Mouse (Mus musculus): ENCODE measurements around the gene Fntb.

DNA sequence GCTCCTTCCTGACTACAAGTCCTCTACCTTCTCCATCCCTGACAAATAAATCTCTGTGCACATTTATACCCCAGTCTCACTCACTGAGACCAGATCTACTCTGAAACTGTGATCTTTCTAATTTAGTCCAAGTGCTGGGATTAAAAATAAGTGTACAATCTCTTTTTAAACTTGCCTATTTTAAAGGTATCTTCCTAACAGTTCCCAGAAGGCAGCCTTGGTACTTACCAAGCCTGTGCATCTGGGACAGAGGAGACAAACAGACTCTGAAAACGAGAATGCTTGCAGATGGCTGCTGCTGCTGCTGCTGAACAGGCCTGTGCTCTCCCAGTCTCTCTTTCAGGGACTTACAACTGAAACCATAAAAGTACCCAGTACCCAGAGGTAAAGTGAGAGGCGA is 177.1 kb downstream of the Fntb start:
- TF ChIP-seq CTCF (IDR thresholded peaks at IDR 0.05; ENCODE audit: low read depth), result no peak
- TF ChIP-seq EP300 (IDR thresholded peaks at IDR 0.05; ENCODE audit: low read depth), result no peak

Data from liver, postnatal 0 days (tissue).